Mouse (Mus musculus) neural tube, embryonic 13.5 days (tissue): ENCODE measurements around the gene Ergic1. TPM values are rescaled to one million over a fixed set of nuclear protein-coding genes. Genes with fewer than 3 reads are reported as not detected.

Experiments used
- ATAC-seq: fragments of 200-750 bp; cut with Nextera tagmentation; 2 replicates; pipeline ENCODE4 v1.8.0; 2017; ENCODE audit warnings: low read depth, mild to moderate bottlenecking, moderate TSS enrichment, moderate library complexity
- H3K27ac ChIP-seq: fragments of 300-500 bp; sonication (generic); replicated peaks from 2 replicates; pipeline ENCODE4 v1.5.1; 2015; ENCODE audit warnings: moderate library complexity, mild to moderate bottlenecking, inconsistent platforms
- H3K27me3 ChIP-seq: fragments of 300-500 bp; sonication (generic); 2 replicates; pipeline ENCODE4 v1.6.1; 2015; ENCODE audit warnings: mild to moderate bottlenecking, inconsistent platforms
- H3K36me3 ChIP-seq: fragments of 300-500 bp; sonication (generic); 2 replicates; pipeline ENCODE4 v1.6.1; 2015; ENCODE audit warnings: mild to moderate bottlenecking, inconsistent platforms
- H3K4me1 ChIP-seq: fragments of 300-500 bp; sonication (generic); replicated peaks from 2 replicates; pipeline ENCODE4 v1.6.1; 2015; ENCODE audit warnings: inconsistent platforms
- H3K4me2 ChIP-seq: fragments of 300-500 bp; sonication (generic); 2 replicates; pipeline ENCODE4 v1.6.1; 2015; ENCODE audit warnings: inconsistent platforms, mild to moderate bottlenecking, moderate library complexity
- H3K4me3 ChIP-seq: fragments of 300-500 bp; sonication (generic); 2 replicates; pipeline ENCODE4 v1.5.1; 2015; ENCODE audit warnings: mild to moderate bottlenecking, inconsistent platforms
- H3K9ac ChIP-seq: fragments of 300-500 bp; sonication (generic); 2 replicates; pipeline ENCODE4 v1.6.1; 2015; ENCODE audit warnings: moderate library complexity, mild to moderate bottlenecking, inconsistent platforms
- H3K9me3 ChIP-seq: fragments of 300-500 bp; sonication (generic); 2 replicates; pipeline ENCODE4 v1.6.1; 2016; ENCODE audit warnings: inconsistent platforms
- WGBS: fragments of 180-500 bp; shearing (Covaris S2); methylation state at CpG from one replicate; pipeline ENCODE4 v1.1.7; 2015; 5-methylcytosine and 5-hydroxymethylcytosine counted together
- polyA plus RNA-seq: library from polyadenylated mRNA; unstranded; fragments of >200 nt; fragmentation: Nextera tagmentation; extraction: Ambion mirVana; gene quantifications from 2 replicates; pipeline ENCODE4 v1.2.1, GENCODE M21; 2015

The Ergic1 gene
- polyA plus RNA-seq, 1 experiment from 2014 or later, result 91.0 TPM

GRCm38 (mm10) chr17:26686334-26687000 is 125.2 kb downstream of the Ergic1 start:
- WGBS, result 92% methylated on average over 17 of the region's 17 CpGs
- H3K9me3 ChIP-seq, result no peaks in the 10 kb centered on the region
- no peaks in the 10 kb centered on the region for H3K27me3 ChIP-seq
- no peak overlapping the region for H3K4me3 ChIP-seq
- peaks cover 33% of the 10 kb centered on the region for H3K4me1 ChIP-seq
- H3K27ac ChIP-seq, result no peak overlapping the region
- H3K4me2 ChIP-seq, result no peak overlapping the region
- no peak overlapping the region for H3K9ac ChIP-seq
- H3K36me3 ChIP-seq, result peaks cover 25% of the 10 kb centered on the region
- no peak for ATAC-seq

GRCm38 (mm10) chr17:26688795-26689735 is 127.8 kb downstream of the Ergic1 start:
- H3K9ac ChIP-seq, result 0 out of 2 replicates have a peak overlapping the region, but pooled peaks have one; percentile 1
- peaks cover 45% of the 10 kb centered on the region for H3K4me1 ChIP-seq
- no peaks in the 10 kb centered on the region for H3K27me3 ChIP-seq
- H3K27ac ChIP-seq, result peak overlapping the region; percentile 55
- H3K4me3 ChIP-seq, result no peak overlapping the region
- WGBS, result 68% methylated on average over 8 of the region's 8 CpGs
- H3K36me3 ChIP-seq, result peaks cover 13% of the 10 kb centered on the region
- 0 out of 2 replicates have a peak, but pooled peaks have one; percentile 23 for ATAC-seq
- no peaks in the 10 kb centered on the region for H3K9me3 ChIP-seq
- no peak overlapping the region for H3K4me2 ChIP-seq

GRCm38 (mm10) chr17:26689810-26690209 is 128.5 kb downstream of the Ergic1 start:
- WGBS, result 68% methylated on average over 2 of the region's 2 CpGs
- peak overlapping the region; percentile 55; the same call in 1 of the 2 replicates for H3K27ac ChIP-seq

GRCm38 (mm10) chr17:26690236-26690635 is 128.9 kb downstream of the Ergic1 start:
- H3K27me3 ChIP-seq, result no peaks in the 10 kb centered on the region
- no peak overlapping the region for H3K4me2 ChIP-seq
- no peak overlapping the region for H3K4me3 ChIP-seq
- H3K9me3 ChIP-seq, result no peaks in the 10 kb centered on the region
- peak overlapping the region; percentile 55; the same call in 1 of the 2 replicates for H3K27ac ChIP-seq
- no peak overlapping the region for H3K9ac ChIP-seq
- WGBS, result 81% methylated on average over 5 of the region's 5 CpGs
- peaks cover 3% of the 10 kb centered on the region for H3K36me3 ChIP-seq
- H3K4me1 ChIP-seq, result peaks cover 46% of the 10 kb centered on the region
- ATAC-seq, result no peak

More at GRCm38 (mm10) chr17:26689810-26690209, 128.5 kb downstream of the Ergic1 start:
- Histone ChIP-seq H3K9ac (0 out of 2 replicates have a peak overlapping the region, but pooled peaks have one; percentile 1), H3K4me1 (peaks cover 46% of the 10 kb centered on the region), H3K4me2 (no peak overlapping the region), H3K9me3 (no peaks in the 10 kb centered on the region), H3K4me3 (no peak overlapping the region), H3K36me3 (peaks cover 5% of the 10 kb centered on the region), H3K27me3 (no peaks in the 10 kb centered on the region)
- no peak for ATAC-seq

- Histone ChIP-seq H3K9me3 (no peaks in the 10 kb centered on the region), H3K4me2 (no peak overlapping the region), H3K4me3 (no peak overlapping the region), H3K9ac (no peak overlapping the region), H3K27ac (no peak overlapping the region), H3K36me3 (peaks cover 11% of the 10 kb centered on the region), H3K4me1 (peaks cover 46% of the 10 kb centered on the region), H3K27me3 (no peaks in the 10 kb centered on the region)
- ATAC-seq, result no peak
- 87% methylated on average over 7 of the region's 7 CpGs for WGBS
Measured at GRCm38 (mm10) chr17:26691110-26691509, 129.8 kb downstream of the Ergic1 start.

GRCm38 (mm10) chr17:26693424-26693823 is 132.1 kb downstream of the Ergic1 start:
- H3K27ac ChIP-seq, result no peak overlapping the region
- 67% methylated on average over 7 of the region's 7 CpGs for WGBS
- H3K4me1 ChIP-seq, result peaks cover 41% of the 10 kb centered on the region
- no peak overlapping the region for H3K4me2 ChIP-seq
- H3K36me3 ChIP-seq, result peaks cover 31% of the 10 kb centered on the region
- H3K4me3 ChIP-seq, result no peak overlapping the region
- no peak for ATAC-seq
- H3K9ac ChIP-seq, result no peak overlapping the region
- no peaks in the 10 kb centered on the region for H3K9me3 ChIP-seq
- no peaks in the 10 kb centered on the region for H3K27me3 ChIP-seq

- 79% methylated on average over 7 of the region's 7 CpGs for WGBS
Measured at GRCm38 (mm10) chr17:26694171-26694570, 132.9 kb downstream of the Ergic1 start.

GRCm38 (mm10) chr17:26695193-26695592 is 133.9 kb downstream of the Ergic1 start:
- Histone ChIP-seq H3K4me2 (no peak overlapping the region), H3K27me3 (no peaks in the 10 kb centered on the region), H3K4me1 (peaks cover 23% of the 10 kb centered on the region), H3K36me3 (peaks cover 49% of the 10 kb centered on the region), H3K9ac (no peak overlapping the region), H3K4me3 (no peak overlapping the region), H3K9me3 (no peaks in the 10 kb centered on the region), H3K27ac (no peak overlapping the region)
- 98% methylated on average over 3 of the region's 3 CpGs for WGBS
- ATAC-seq, result no peak

More at GRCm38 (mm10) chr17:26694171-26694570, 132.9 kb downstream of the Ergic1 start:
- Histone ChIP-seq H3K4me2 (no peak overlapping the region), H3K27me3 (no peaks in the 10 kb centered on the region), H3K27ac (no peak overlapping the region), H3K9ac (no peak overlapping the region), H3K9me3 (no peaks in the 10 kb centered on the region), H3K4me3 (no peak overlapping the region), H3K4me1 (peaks cover 33% of the 10 kb centered on the region), H3K36me3 (peaks cover 39% of the 10 kb centered on the region)
- ATAC-seq, result no peak

- Histone ChIP-seq H3K36me3 (peaks cover 75% of the 10 kb centered on the region), H3K27me3 (no peaks in the 10 kb centered on the region), H3K4me3 (no peak overlapping the region), H3K4me1 (peaks cover 3% of the 10 kb centered on the region), H3K4me2 (no peak overlapping the region), H3K9ac (no peak overlapping the region), H3K9me3 (no peaks in the 10 kb centered on the region), H3K27ac (no peak overlapping the region)
- 90% methylated on average over 5 of the region's 5 CpGs for WGBS
- ATAC-seq, result no peak
Measured at GRCm38 (mm10) chr17:26698846-26699245, 137.6 kb downstream of the Ergic1 start.

- ATAC-seq, result no peak
- H3K4me1 ChIP-seq, result no peaks in the 10 kb centered on the region
- no peak overlapping the region for H3K9ac ChIP-seq
- no peak overlapping the region for H3K4me3 ChIP-seq
- H3K27me3 ChIP-seq, result no peaks in the 10 kb centered on the region
- no peaks in the 10 kb centered on the region for H3K9me3 ChIP-seq
- H3K4me2 ChIP-seq, result no peak overlapping the region
- 93% methylated on average over 10 of the region's 10 CpGs for WGBS
- peaks cover 83% of the 10 kb centered on the region for H3K36me3 ChIP-seq
- H3K27ac ChIP-seq, result no peak overlapping the region
Measured at GRCm38 (mm10) chr17:26699819-26700616, 138.7 kb downstream of the Ergic1 start.

- Histone ChIP-seq H3K9me3 (no peaks in the 10 kb centered on the region), H3K9ac (no peak overlapping the region), H3K36me3 (peaks cover 68% of the 10 kb centered on the region), H3K4me1 (peaks cover 8% of the 10 kb centered on the region), H3K27ac (no peak overlapping the region), H3K4me3 (no peak overlapping the region), H3K27me3 (no peaks in the 10 kb centered on the region), H3K4me2 (no peak overlapping the region)
- ATAC-seq, result no peak
- WGBS, result 86% methylated on average over 13 of the region's 13 CpGs
Measured at GRCm38 (mm10) chr17:26701565-26701964, 140.3 kb downstream of the Ergic1 start.
